Mouse (Mus musculus) liver, embryonic 11.5 days (tissue): ENCODE measurements around the gene Nt5c. TPM values are rescaled to one million over a fixed set of nuclear protein-coding genes. Genes with fewer than 3 reads are reported as not detected.

ENCODE experiments used
- ATAC-seq: fragments of 200-750 bp; cut with Nextera tagmentation; replicated peaks from 2 replicates; pipeline ENCODE4 v1.8.0; 2017; ENCODE audit warnings: moderate number of reproducible peaks, mild to moderate bottlenecking, moderate TSS enrichment, moderate library complexity; ENCODE audit not compliant: low FRiP score
- DNase-seq: peaks from one replicate; pipeline ENCODE4 v3.0.0-alpha.2; 2017; ENCODE audit warnings: low spot score
- H3K27ac ChIP-seq: fragments of 300-500 bp; sonication (generic); 2 replicates; pipeline ENCODE4 v1.5.1; 2014; ENCODE audit warnings: mild to moderate bottlenecking, low read depth, low read length, control low read depth
- H3K27me3 ChIP-seq: fragments of 300-500 bp; sonication (generic); replicated peaks from 2 replicates; pipeline ENCODE4 v1.6.1; 2014; ENCODE audit warnings: low read length, mixed read lengths; ENCODE audit not compliant: control insufficient read depth, insufficient read depth
- H3K36me3 ChIP-seq: fragments of 300-500 bp; sonication (generic); 2 replicates; pipeline ENCODE4 v1.6.1; 2014; ENCODE audit warnings: mild to moderate bottlenecking, low read length, moderate library complexity, mixed read lengths; ENCODE audit not compliant: control insufficient read depth, insufficient read depth
- H3K4me1 ChIP-seq: fragments of 300-500 bp; sonication (generic); replicated peaks from 2 replicates; pipeline ENCODE4 v1.6.1; 2014; ENCODE audit warnings: low read length, mixed read lengths; ENCODE audit not compliant: control insufficient read depth, insufficient read depth
- H3K4me2 ChIP-seq: fragments of 300-500 bp; sonication (generic); 2 replicates; pipeline ENCODE4 v1.6.1; 2014; ENCODE audit warnings: mild to moderate bottlenecking, control low read depth, moderate library complexity
- H3K4me3 ChIP-seq: fragments of 300-500 bp; sonication (generic); 2 replicates; pipeline ENCODE4 v1.5.1; 2014; ENCODE audit warnings: low read depth, low read length, control low read depth
- H3K9ac ChIP-seq: fragments of 300-500 bp; sonication (generic); 2 replicates; pipeline ENCODE4 v1.6.1; 2014; ENCODE audit warnings: low read depth, low read length, control low read depth
- H3K9me3 ChIP-seq: fragments of 300-500 bp; sonication (generic); 2 replicates; pipeline ENCODE4 v1.6.1; 2016; ENCODE audit warnings: low read length, inconsistent platforms, mixed read lengths; ENCODE audit not compliant: control insufficient read depth
- WGBS: fragments of 180-500 bp; shearing (Covaris S2); extraction: QIAGEN DNeasy Blood & Tissue Kit; methylation state at CpG from one replicate; pipeline ENCODE4 v1.1.7; 2014; 5-methylcytosine and 5-hydroxymethylcytosine counted together
- polyA plus RNA-seq: library from polyadenylated mRNA; unstranded; fragments of >200 nt; fragmentation: Nextera tagmentation; extraction: Ambion mirVana; gene quantifications from 2 replicates; pipeline ENCODE4 v1.2.1, GENCODE M21; 2014

The Nt5c gene
- polyA plus RNA-seq, 1 experiment from 2014 or later, result 105 TPM

DNA sequence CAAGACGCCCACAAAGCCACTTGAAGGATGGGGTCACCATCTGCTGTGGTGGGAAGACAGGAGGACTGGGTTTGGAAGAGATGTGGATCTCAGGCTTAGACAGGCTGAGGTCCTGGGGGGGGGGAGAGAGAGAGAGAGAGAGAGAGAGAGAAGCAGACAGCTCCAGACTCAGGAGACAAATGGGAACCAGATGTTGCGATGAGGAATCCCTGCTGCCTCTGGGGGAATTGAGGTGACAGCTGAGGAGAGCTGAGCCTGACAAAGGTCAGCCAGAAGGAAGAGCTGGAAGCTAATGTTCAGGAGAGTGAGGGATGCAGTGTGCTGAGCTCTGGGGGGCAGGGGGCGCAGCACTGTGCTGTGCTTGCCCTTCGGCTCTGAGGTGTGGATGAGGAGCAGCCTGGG lies 24.4 kb downstream of the Nt5c start:
- Histone ChIP-seq H3K4me1 (no peaks in the 10 kb centered on the region), H3K36me3 (no peaks in the 10 kb centered on the region), H3K27ac (no peak overlapping the region), H3K4me2 (no peak overlapping the region), H3K9me3 (no peaks in the 10 kb centered on the region), H3K27me3 (peaks cover 6% of the 10 kb centered on the region; the same call in 1 of the 2 replicates), H3K4me3 (no peak overlapping the region), H3K9ac (no peak overlapping the region)
- ATAC-seq, result no peak
- WGBS, result 36% methylated on average over 4 of the region's 4 CpGs
- DNase-seq, result no peak

- no peak for ATAC-seq
- no peaks in the 10 kb centered on the region for H3K4me1 ChIP-seq
- 83% methylated on average over 8 of the region's 8 CpGs for WGBS
These were observed 26.8 kb downstream of the Nt5c start for GRCm38 (mm10) chr11:115464851-115465250.

DNA sequence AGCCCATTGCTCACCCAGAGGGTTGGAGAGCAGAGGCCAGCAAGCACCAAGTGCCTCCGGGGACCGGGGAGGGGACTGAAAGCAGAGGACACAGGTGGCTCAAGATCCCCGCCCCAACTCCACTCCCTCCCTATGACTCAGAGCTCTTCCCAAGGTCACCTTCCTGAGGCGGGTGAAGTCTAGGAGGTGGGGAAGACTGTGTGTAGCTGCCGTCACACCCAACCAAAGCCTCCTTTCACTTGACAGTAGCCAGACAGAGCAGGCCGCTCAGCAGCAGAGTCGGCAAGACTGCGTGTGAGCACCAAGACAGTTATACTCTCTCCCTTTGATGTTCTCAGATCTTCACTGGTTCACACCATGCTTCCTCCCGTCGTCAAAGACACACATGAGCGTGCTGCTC lies 28.3 kb downstream of the Nt5c start:
- DNase-seq (no peak), ATAC-seq (no peak)
- H3K36me3 ChIP-seq, result no peaks in the 10 kb centered on the region
- H3K4me2 ChIP-seq, result no peak overlapping the region
- no peaks in the 10 kb centered on the region for H3K4me1 ChIP-seq
- no peaks in the 10 kb centered on the region for H3K9me3 ChIP-seq
- no peak overlapping the region for H3K4me3 ChIP-seq
- 64% methylated on average over 11 of the region's 11 CpGs for WGBS
- H3K9ac ChIP-seq, result no peak overlapping the region
- H3K27ac ChIP-seq, result no peak overlapping the region
- peaks cover 10% of the 10 kb centered on the region; the same call in 1 of the 2 replicates for H3K27me3 ChIP-seq

More at GRCm38 (mm10) chr11:115464851-115465250, 26.8 kb downstream of the Nt5c start:
- H3K36me3 ChIP-seq, result no peaks in the 10 kb centered on the region
- H3K9me3 ChIP-seq, result no peaks in the 10 kb centered on the region
- DNase-seq, result no peak
- H3K27ac ChIP-seq, result no peak overlapping the region
- no peak overlapping the region for H3K4me2 ChIP-seq
- H3K9ac ChIP-seq, result no peak overlapping the region
- H3K4me3 ChIP-seq, result no peak overlapping the region
- H3K27me3 ChIP-seq, result peaks cover 10% of the 10 kb centered on the region; the same call in 1 of the 2 replicates

GRCm38 (mm10) chr11:115462243-115462891 lies 29.3 kb downstream of the Nt5c start, which contains the start of gene Slc16a5:
Slc16a5 (plus strand) TSS chr11:115462474.
- H3K27ac ChIP-seq, result no peak within 1 kb of the TSS
- H3K27me3 ChIP-seq, result peaks cover 10% of the 10 kb centered on the region; the same call in 1 of the 2 replicates
- H3K36me3 ChIP-seq, result no peaks in the 10 kb centered on the region
- no peak for ATAC-seq
- no peak within 1 kb of the TSS for H3K4me3 ChIP-seq
- no peak within 1 kb of the TSS for H3K4me2 ChIP-seq
- no peaks in the 10 kb centered on the region for H3K9me3 ChIP-seq
- 64% methylated on average over 16 of the region's 16 CpGs for WGBS
- H3K9ac ChIP-seq, result no peak within 1 kb of the TSS
- peaks cover 3% of the 10 kb centered on the region; the same call in 1 of the 2 replicates for H3K4me1 ChIP-seq
- no peak for DNase-seq

- ATAC-seq (no peak), DNase-seq (no peak)
- Histone ChIP-seq H3K4me3 (no peak overlapping the region), H3K36me3 (no peaks in the 10 kb centered on the region), H3K27ac (no peak overlapping the region), H3K27me3 (peaks cover 10% of the 10 kb centered on the region; the same call in 1 of the 2 replicates), H3K4me1 (peaks cover 3% of the 10 kb centered on the region; the same call in 1 of the 2 replicates), H3K9ac (no peak overlapping the region), H3K4me2 (no peak overlapping the region), H3K9me3 (no peaks in the 10 kb centered on the region)
- 67% methylated on average over 5 of the region's 5 CpGs for WGBS
These were observed 29.8 kb downstream of the Nt5c start for GRCm38 (mm10) chr11:115461846-115462242.

DNA sequence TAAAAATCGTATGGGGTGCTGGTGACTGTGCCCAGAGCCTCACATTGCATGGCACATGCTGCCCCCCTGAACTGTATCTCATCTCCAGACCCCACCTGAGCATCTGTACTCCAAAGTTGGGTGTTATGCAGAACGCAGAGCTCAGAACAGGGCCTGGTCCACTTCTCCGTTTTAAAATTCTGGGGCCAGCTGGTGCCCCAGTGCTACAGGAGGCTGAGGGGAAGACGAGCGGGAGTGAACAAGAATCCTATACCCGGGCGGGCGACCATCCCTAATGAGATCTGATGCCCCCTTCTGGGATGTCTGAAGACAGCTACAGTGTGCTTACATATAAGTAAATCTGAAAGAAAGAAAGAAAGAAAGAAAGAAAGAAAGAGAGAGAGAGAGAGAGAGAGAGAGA lies 30.7 kb downstream of the Nt5c start:
- Histone ChIP-seq H3K9ac (no peak overlapping the region), H3K27me3 (peaks cover 10% of the 10 kb centered on the region; the same call in 1 of the 2 replicates), H3K36me3 (no peaks in the 10 kb centered on the region), H3K27ac (no peak overlapping the region), H3K9me3 (no peaks in the 10 kb centered on the region), H3K4me2 (no peak overlapping the region), H3K4me3 (no peak overlapping the region), H3K4me1 (peaks cover 3% of the 10 kb centered on the region; the same call in 1 of the 2 replicates)
- ATAC-seq (no peak), DNase-seq (no peak)
- 26% methylated on average over 8 of the region's 8 CpGs for WGBS

- H3K4me2 ChIP-seq, result no peak overlapping the region
- H3K27me3 ChIP-seq, result peaks cover 6% of the 10 kb centered on the region; the same call in 1 of the 2 replicates
- 32% methylated on average over 6 of the region's 6 CpGs for WGBS
- no peak overlapping the region for H3K4me3 ChIP-seq
- H3K27ac ChIP-seq, result no peak overlapping the region
- DNase-seq (no peak), ATAC-seq (no peak; the same call in 1 of the 2 replicates)
- peaks cover 3% of the 10 kb centered on the region; the same call in 1 of the 2 replicates for H3K4me1 ChIP-seq
- no peak overlapping the region for H3K9ac ChIP-seq
- H3K36me3 ChIP-seq, result no peaks in the 10 kb centered on the region
- H3K9me3 ChIP-seq, result no peaks in the 10 kb centered on the region
These were observed 34.3 kb downstream of the Nt5c start for GRCm38 (mm10) chr11:115457405-115457804.

GRCm38 (mm10) chr11:115456182-115456581 lies 35.5 kb downstream of the Nt5c start:
- H3K4me2 ChIP-seq, result no peak overlapping the region
- no peak overlapping the region for H3K4me3 ChIP-seq
- ATAC-seq (no peak), DNase-seq (no peak)
- H3K36me3 ChIP-seq, result no peaks in the 10 kb centered on the region
- no peaks in the 10 kb centered on the region for H3K9me3 ChIP-seq
- H3K9ac ChIP-seq, result no peak overlapping the region
- 88% methylated on average over 5 of the region's 5 CpGs for WGBS
- H3K27ac ChIP-seq, result no peak overlapping the region
- peaks cover 3% of the 10 kb centered on the region; the same call in 1 of the 2 replicates for H3K4me1 ChIP-seq
- H3K27me3 ChIP-seq, result no peaks in the 10 kb centered on the region

- no peaks in the 10 kb centered on the region for H3K36me3 ChIP-seq
These were observed 36.0 kb downstream of the Nt5c start for GRCm38 (mm10) chr11:115455619-115456018.

More at GRCm38 (mm10) chr11:115455619-115456018, 36.0 kb downstream of the Nt5c start:
- no peak overlapping the region for H3K9ac ChIP-seq
- H3K27me3 ChIP-seq, result no peaks in the 10 kb centered on the region
- no peak for DNase-seq
- WGBS, result 86% methylated on average over 15 of the region's 15 CpGs
- H3K4me3 ChIP-seq, result no peak overlapping the region
- H3K4me1 ChIP-seq, result peaks cover 3% of the 10 kb centered on the region; the same call in 1 of the 2 replicates
- no peak for ATAC-seq
- no peak overlapping the region for H3K27ac ChIP-seq
- H3K9me3 ChIP-seq, result no peaks in the 10 kb centered on the region
- H3K4me2 ChIP-seq, result no peak overlapping the region
